Mouse (Mus musculus): ENCODE results near the gene Aqp11.

Gene Aqp11

GRCm38 (mm10) chr7:97747787-97748497 lies 9.9 kb upstream of the Aqp11 start:
- peak; percentile 76 to 85 for DNase-seq (ENCODE audit: low spot score in 2 of 2)

GRCm38 (mm10) chr7:97747176-97747707 lies 9.2 kb upstream of the Aqp11 start:
- no peak for DNase-seq (ENCODE audit: low spot score in 2 of 2)

- DNase-seq (ENCODE audit: low spot score in 2 of 2), result peak in 1 of 2 experiments; percentile 73
These were observed 7.2 kb upstream of the Aqp11 start for GRCm38 (mm10) chr7:97745299-97745698.

GRCm38 (mm10) chr7:97741756-97742291 lies 3.7 kb upstream of the Aqp11 start:
- no peak for DNase-seq (ENCODE audit: low spot score in 2 of 2)

GRCm38 (mm10) chr7:97740948-97741347 lies 2.9 kb upstream of the Aqp11 start:
- no peak for DNase-seq (ENCODE audit: low spot score in 2 of 2)

- no peak for DNase-seq (ENCODE audit: low spot score in 2 of 2)
These were observed 842 bp downstream of the Aqp11 start for GRCm38 (mm10) chr7:97737256-97737637.

- DNase-seq (ENCODE audit: low spot score in 2 of 2), result no peak
These were observed 2.1 kb downstream of the Aqp11 start for GRCm38 (mm10) chr7:97735886-97736420.

- no peak for DNase-seq (ENCODE audit: low spot score in 2 of 2)
These were observed 3.1 kb downstream of the Aqp11 start for GRCm38 (mm10) chr7:97735021-97735420.

- no peak for DNase-seq (ENCODE audit: low spot score in 2 of 2)
These were observed 4.5 kb downstream of the Aqp11 start for GRCm38 (mm10) chr7:97733606-97734005.

- peak; percentile 75 to 81 for DNase-seq (ENCODE audit: low spot score in 2 of 2)
These were observed 7.7 kb downstream of the Aqp11 start for GRCm38 (mm10) chr7:97730427-97730826.

GRCm38 (mm10) chr7:97728666-97729614 lies 9.1 kb downstream of the Aqp11 start:
- no peak for DNase-seq (ENCODE audit: low spot score in 2 of 2)

- no peak for DNase-seq (ENCODE audit: low spot score in 2 of 2)
These were observed 11.3 kb downstream of the Aqp11 start for GRCm38 (mm10) chr7:97726778-97727177.

GRCm38 (mm10) chr7:97726080-97726479 lies 12.0 kb downstream of the Aqp11 start:
- no peak for DNase-seq (ENCODE audit: low spot score in 2 of 2)

- no peak for DNase-seq (ENCODE audit: low spot score in 2 of 2)
These were observed 12.7 kb downstream of the Aqp11 start for GRCm38 (mm10) chr7:97725401-97725800.

- peak; percentile 66 to 72 for DNase-seq (ENCODE audit: low spot score in 2 of 2)
These were observed 14.2 kb downstream of the Aqp11 start for GRCm38 (mm10) chr7:97723646-97724538.

- peak in 1 of 2 experiments; percentile 64 for DNase-seq (ENCODE audit: low spot score in 2 of 2)
These were observed 15.7 kb downstream of the Aqp11 start for GRCm38 (mm10) chr7:97722278-97722918.

GRCm38 (mm10) chr7:97720109-97720508 lies 18.0 kb downstream of the Aqp11 start:
- DNase-seq (ENCODE audit: low spot score in 2 of 2), result no peak

GRCm38 (mm10) chr7:97719078-97719477 lies 19.0 kb downstream of the Aqp11 start:
- DNase-seq (ENCODE audit: low spot score in 2 of 2), result no peak

- no peak for DNase-seq (ENCODE audit: low spot score in 2 of 2)
These were observed 20.8 kb downstream of the Aqp11 start for GRCm38 (mm10) chr7:97717326-97717725.

- DNase-seq (ENCODE audit: low spot score in 2 of 2), result no peak
These were observed 23.4 kb downstream of the Aqp11 start for GRCm38 (mm10) chr7:97714651-97715050.
